Mouse (Mus musculus): Measurements from ENCODE around the gene Dner.

- TF ChIP-seq CTCF (IDR thresholded peaks at IDR 0.05 in 2 of 3, conservative IDR thresholded peaks at IDR 0.05 in 1 of 3; ENCODE audit: control insufficient read depth in 1 of 3, insufficient read depth in 1 of 3, low read depth in 2 of 3, low read length in 3 of 3, poor library complexity in 1 of 3, severe bottlenecking in 1 of 3) (no peak), MAX (IDR thresholded peaks at IDR 0.05; ENCODE audit: low read length) (no peak), E2F4 (IDR thresholded peaks at IDR 0.05; ENCODE audit: borderline replicate concordance, low read depth, low read length) (no peak), POLR2AphosphoS2 (IDR thresholded peaks at IDR 0.05; ENCODE audit: low read length) (no peak)
These were observed 73.0 kb downstream of the Dner start for GRCm38 (mm10) chr1:84622978-84623554.

Data from MEL (cell line).